Mouse (Mus musculus): Measurements from ENCODE around the gene Pax5. TPM values are rescaled to one million over a fixed set of nuclear protein-coding genes. Genes with fewer than 3 reads are reported as not detected.

Pax5 gene
- polyA plus RNA-seq, 1 experiment from 2014 or later: 1.2 TPM

DNA sequence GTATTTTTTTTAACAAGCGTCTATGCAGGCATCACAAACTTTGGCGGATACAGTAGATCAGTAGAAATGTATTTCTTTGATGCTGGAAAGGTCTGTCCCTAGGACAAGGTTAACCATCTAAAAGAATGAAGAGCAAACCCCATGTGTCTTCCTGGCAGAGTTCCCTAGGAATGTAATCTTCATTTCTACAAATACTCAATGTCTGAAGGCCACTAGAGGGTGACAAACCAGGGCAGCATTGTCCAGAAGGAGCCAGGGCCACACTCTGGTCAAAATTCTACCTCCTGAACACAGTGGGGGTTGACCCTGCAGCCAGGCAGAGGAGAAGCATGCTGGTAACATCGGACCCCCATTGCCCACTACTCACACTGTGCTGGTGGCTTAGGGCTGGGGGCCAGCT lies 185.0 kb downstream of the Pax5 start:
- peaks cover 5% of the 10 kb centered on the region; the same call in 1 of the 2 replicates for H3K27me3 ChIP-seq (replicated peaks)
- no peak overlapping the region for H3K27ac ChIP-seq (replicated peaks)
- H3K4me1 ChIP-seq: no peaks in the 10 kb centered on the region; the same call in 1 of the 2 replicates
- H3K36me3 ChIP-seq: no peaks in the 10 kb centered on the region
- H3K9ac ChIP-seq (replicated peaks): no peak overlapping the region
- H3K4me3 ChIP-seq (replicated peaks): no peak overlapping the region
- WGBS: 80% methylated on average over 3 of the region's 3 CpGs
- no peak overlapping the region for H3K4me2 ChIP-seq
- H3K9me3 ChIP-seq (replicated peaks): no peaks in the 10 kb centered on the region
- no peak for ATAC-seq (ENCODE audit: low FRiP score)

DNA sequence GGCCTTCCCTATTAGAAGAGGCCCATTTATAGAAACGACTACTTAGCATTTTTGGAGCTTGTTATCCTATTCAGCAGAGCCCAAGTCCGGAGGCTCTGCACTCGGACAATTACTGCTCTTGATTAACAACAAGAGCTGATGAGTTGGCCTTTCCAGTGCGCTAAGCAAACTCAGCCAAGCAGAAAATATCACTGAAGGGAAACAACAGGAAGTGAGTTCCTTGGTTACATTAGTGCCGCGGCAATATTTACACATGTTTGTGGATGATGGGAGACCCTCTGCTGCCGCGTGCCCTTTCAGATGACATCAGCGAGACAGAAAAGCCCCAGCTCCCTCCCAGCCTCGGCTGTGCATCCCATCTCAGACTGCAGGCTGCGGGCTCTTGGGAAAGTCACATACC lies 191.4 kb downstream of the Pax5 start:
- no peak overlapping the region for H3K27ac ChIP-seq (replicated peaks)

DNA sequence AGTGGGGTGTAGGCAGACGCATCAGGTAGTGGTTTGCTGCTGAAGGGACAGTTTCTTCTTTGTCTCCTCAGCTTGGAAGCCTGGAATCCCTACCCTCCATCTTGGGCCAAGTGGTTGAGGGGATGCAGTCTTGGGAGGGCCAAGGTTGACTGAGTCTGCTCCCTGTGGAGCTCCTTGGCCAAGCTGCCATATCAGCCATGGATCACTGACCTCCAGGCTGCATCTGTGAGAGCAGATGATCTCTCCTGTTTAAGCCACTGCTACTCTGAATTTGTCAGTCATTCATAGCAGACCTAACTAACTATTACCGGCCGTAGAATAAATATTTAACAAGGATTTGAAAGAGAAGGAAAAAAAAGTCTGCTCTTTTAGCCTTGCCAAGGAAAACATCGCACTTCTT lies 196.3 kb downstream of the Pax5 start:
- 87% methylated on average over 4 of the region's 4 CpGs for WGBS
- H3K27me3 ChIP-seq (replicated peaks): peaks cover 4% of the 10 kb centered on the region; the same call in 1 of the 2 replicates
- H3K36me3 ChIP-seq: no peaks in the 10 kb centered on the region
- H3K27ac ChIP-seq (replicated peaks): no peak overlapping the region
- no peak overlapping the region for H3K9ac ChIP-seq (replicated peaks)
- ATAC-seq (ENCODE audit: low FRiP score): no peak
- no peaks in the 10 kb centered on the region for H3K9me3 ChIP-seq (replicated peaks)
- no peak overlapping the region for H3K4me3 ChIP-seq (replicated peaks)
- H3K4me2 ChIP-seq: no peak overlapping the region
- peaks cover 20% of the 10 kb centered on the region for H3K4me1 ChIP-seq

More for the DNA sequence above, 191.4 kb downstream of the Pax5 start:
- no peak overlapping the region for H3K4me2 ChIP-seq
- ATAC-seq (ENCODE audit: low FRiP score): peak; percentile 76
- H3K4me3 ChIP-seq (replicated peaks): no peak overlapping the region
- no peaks in the 10 kb centered on the region for H3K9me3 ChIP-seq (replicated peaks)
- H3K4me1 ChIP-seq: peaks cover 12% of the 10 kb centered on the region
- H3K9ac ChIP-seq (replicated peaks): no peak overlapping the region
- H3K36me3 ChIP-seq: no peaks in the 10 kb centered on the region
- WGBS: 21% methylated on average over 11 of the region's 11 CpGs
- 0 out of 2 replicates have a peak, but pooled peaks cover 3% of the 10 kb centered on the region for H3K27me3 ChIP-seq (replicated peaks)

DNA sequence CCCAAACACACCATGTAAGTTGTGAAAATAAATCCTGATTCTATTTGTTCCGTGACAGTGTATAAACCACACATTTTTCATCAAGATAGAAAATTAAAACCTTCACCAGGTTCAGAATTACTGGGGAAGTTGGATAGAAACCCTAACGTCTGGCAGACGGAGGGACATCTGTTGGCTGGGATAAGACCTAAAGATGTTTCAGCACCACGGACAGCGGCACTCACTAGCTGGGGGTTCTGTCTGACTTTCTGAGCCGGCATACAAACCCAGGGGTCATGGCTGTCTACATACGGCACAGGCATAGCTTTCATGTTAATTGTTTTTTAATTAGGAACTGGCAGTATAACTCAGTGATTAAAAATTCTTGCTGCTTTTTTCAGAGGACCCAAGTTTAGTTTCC lies 198.6 kb downstream of the Pax5 start:
- Histone ChIP-seq H3K4me2 (no peak overlapping the region), H3K9ac (replicated peaks) (no peak overlapping the region), H3K4me1 (peaks cover 27% of the 10 kb centered on the region), H3K36me3 (no peaks in the 10 kb centered on the region), H3K9me3 (replicated peaks) (no peaks in the 10 kb centered on the region), H3K27me3 (replicated peaks) (peaks cover 5% of the 10 kb centered on the region; the same call in 1 of the 2 replicates), H3K4me3 (replicated peaks) (no peak overlapping the region), H3K27ac (replicated peaks) (no peak overlapping the region)
- WGBS: 10% methylated on average over 7 of the region's 7 CpGs
- ATAC-seq (ENCODE audit: low FRiP score): no peak

DNA sequence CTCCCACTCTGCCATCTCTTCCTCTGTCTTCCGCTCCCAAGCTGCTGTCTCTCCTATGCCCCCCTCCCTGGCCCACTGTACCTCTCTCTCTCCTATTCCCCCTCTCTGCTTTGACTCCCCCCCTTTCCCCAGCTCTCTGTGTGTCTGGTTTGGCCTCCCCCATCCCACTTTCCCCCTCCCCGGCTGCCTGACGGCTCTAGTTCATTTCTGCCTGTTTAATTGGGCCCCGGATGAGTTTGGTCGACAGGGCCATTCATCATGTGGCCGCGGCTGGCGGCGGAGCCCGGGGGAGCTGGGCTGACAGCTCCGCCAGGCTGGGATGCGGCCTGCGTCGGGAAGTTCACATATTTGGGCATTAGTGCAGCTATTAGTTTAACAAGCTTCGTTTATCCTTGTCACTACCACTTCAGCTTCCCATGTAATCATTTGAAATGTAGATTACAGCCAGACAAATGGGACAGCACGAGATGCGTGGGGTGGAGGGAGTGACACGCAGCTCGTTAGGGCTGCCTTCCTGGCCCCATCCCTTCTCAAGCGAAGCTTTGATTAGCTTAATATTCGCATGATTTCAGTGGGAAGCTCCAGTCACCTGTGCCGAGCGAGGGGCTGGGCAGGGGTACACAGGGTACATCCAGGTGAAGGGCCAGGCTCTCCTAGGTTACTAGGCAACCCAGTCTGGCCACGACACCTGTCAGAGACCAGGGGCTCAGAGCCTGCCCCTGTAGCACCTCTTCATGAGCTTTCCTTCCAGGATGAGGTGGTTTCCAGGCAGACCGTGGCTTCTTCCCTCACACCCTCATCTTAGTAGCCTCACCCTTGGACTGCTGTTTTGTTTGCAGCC lies 201.7 kb downstream of the Pax5 start:
- no peak overlapping the region for H3K9ac ChIP-seq (replicated peaks)
- H3K27ac ChIP-seq (replicated peaks): no peak overlapping the region
- peak overlapping the region; percentile 47 for H3K4me2 ChIP-seq
- ATAC-seq (ENCODE audit: low FRiP score): peak; percentile 39; the same call in 1 of the 2 replicates
- H3K9me3 ChIP-seq (replicated peaks): no peaks in the 10 kb centered on the region
- H3K4me1 ChIP-seq: peaks cover 27% of the 10 kb centered on the region
- no peaks in the 10 kb centered on the region for H3K36me3 ChIP-seq
- peaks cover 5% of the 10 kb centered on the region; the same call in 1 of the 2 replicates for H3K27me3 ChIP-seq (replicated peaks)
- H3K4me3 ChIP-seq (replicated peaks): no peak overlapping the region
- 14% methylated on average over 25 of the region's 25 CpGs for WGBS

DNA sequence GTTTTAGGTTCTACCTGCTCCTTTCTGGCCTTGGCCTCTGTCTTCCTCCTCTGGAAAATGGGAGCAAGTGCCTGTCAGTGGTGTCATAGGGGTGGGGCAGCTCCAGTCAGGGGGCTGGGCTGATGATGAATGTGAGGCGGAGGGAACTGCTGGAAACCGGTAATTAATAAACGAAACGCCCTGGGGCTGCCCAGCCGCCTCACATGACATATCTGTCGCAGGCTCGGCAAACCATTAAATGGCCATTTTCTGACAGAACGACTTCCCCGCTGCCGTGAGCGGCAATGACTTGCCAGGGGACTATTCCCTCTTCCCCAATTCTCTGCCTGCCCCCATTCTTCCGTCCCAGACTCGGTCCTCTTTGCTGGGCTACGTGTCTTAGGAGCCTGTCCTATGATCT lies 202.4 kb downstream of the Pax5 start:
- Histone ChIP-seq H3K36me3 (no peaks in the 10 kb centered on the region), H3K27me3 (replicated peaks) (peaks cover 5% of the 10 kb centered on the region; the same call in 1 of the 2 replicates), H3K4me2 (peak overlapping the region; percentile 47), H3K4me1 (peaks cover 30% of the 10 kb centered on the region), H3K9me3 (replicated peaks) (no peaks in the 10 kb centered on the region), H3K9ac (replicated peaks) (no peak overlapping the region), H3K27ac (replicated peaks) (no peak overlapping the region), H3K4me3 (replicated peaks) (no peak overlapping the region)
- WGBS: 14% methylated on average over 14 of the region's 14 CpGs
- ATAC-seq (ENCODE audit: low FRiP score): 0 out of 2 replicates have a peak, but pooled peaks have one; percentile 9

DNA sequence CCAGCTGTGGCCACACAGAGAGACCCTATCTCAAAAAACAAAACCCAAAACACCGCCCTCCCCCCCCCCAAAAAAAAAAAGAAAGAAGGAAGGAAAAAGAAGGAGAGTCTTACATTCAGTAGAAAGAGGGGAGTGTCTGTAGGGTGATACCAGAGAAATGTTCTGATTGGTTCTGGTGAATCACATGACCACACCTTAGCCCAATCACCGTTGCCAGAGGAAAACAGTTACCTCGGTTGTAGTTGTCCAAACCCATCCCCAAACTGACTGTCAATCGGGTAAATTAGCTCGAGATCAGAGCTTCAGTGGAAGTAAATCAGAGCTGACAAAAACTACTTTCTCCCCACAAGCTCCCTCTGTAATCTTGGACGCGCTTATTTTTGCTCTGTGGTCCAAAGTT lies 205.3 kb downstream of the Pax5 start:
- Histone ChIP-seq H3K27ac (replicated peaks) (no peak overlapping the region), H3K4me2 (no peak overlapping the region), H3K27me3 (replicated peaks) (peaks cover 5% of the 10 kb centered on the region; the same call in 1 of the 2 replicates), H3K9me3 (replicated peaks) (no peaks in the 10 kb centered on the region), H3K4me1 (peaks cover 32% of the 10 kb centered on the region), H3K36me3 (no peaks in the 10 kb centered on the region), H3K9ac (replicated peaks) (no peak overlapping the region), H3K4me3 (replicated peaks) (no peak overlapping the region)
- ATAC-seq (ENCODE audit: low FRiP score): no peak
- 75% methylated on average over 7 of the region's 7 CpGs for WGBS

DNA sequence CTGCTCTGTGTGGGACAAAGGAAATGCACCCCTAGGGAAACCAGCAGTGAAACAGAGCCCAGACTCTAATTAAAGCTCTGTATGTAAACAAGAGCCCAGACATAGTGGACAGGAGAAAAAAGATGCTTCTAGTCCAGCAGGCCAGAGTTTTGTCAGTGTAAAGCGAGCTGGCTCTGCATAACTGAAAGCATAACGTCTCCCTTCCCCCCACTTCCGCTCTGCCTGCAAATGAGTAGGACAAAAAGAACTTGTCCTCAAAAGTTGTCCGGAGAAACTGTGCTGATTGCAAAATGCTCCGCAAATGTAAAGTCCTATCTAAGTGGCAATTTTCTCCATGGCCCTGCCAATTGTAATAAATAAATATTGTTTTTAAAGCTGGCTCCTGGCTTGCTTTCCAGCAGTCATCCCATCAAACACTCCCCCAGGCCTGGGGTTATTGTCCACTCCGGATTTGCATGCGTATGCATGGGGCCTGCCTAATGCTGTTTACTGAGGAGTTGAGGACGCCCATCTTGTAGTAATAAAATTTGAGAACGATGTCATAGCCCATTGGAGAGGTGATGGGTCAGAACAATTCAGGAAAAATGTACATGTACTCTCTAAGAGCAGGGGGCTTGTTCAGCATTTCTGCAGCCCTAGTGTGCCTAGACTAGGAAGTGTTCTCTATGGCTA lies 208.0 kb downstream of the Pax5 start:
- no peak for ATAC-seq (ENCODE audit: low FRiP score)
- H3K4me1 ChIP-seq: peaks cover 10% of the 10 kb centered on the region; the same call in 1 of the 2 replicates
- no peaks in the 10 kb centered on the region for H3K9me3 ChIP-seq (replicated peaks)
- WGBS: 23% methylated on average over 9 of the region's 9 CpGs
- H3K4me2 ChIP-seq: no peak overlapping the region
- H3K36me3 ChIP-seq: no peaks in the 10 kb centered on the region
- no peak overlapping the region for H3K4me3 ChIP-seq (replicated peaks)
- no peak overlapping the region for H3K27ac ChIP-seq (replicated peaks)
- no peak overlapping the region for H3K9ac ChIP-seq (replicated peaks)
- no peaks in the 10 kb centered on the region for H3K27me3 ChIP-seq (replicated peaks)

DNA sequence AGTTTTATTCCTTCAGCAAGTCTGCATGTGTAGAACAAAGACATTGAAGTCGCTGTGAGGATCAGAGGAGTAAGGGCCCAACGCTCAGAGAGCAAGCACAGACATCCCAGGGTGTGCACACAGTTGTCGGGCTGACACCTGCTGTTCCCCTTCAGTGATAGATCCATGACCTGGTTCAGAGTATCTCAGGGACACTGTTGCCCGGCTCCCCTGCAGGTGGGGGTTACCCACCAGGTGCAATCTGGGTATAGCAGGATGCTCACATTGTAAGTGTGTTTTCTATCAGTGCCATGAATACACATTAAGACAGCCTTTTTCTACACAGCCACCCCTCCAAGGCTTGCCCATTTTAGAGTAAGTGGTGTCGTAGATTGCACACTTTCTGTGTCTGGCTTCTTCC lies 212.1 kb downstream of the Pax5 start:
- H3K4me2 ChIP-seq: no peak overlapping the region
- H3K4me3 ChIP-seq (replicated peaks): no peak overlapping the region
- WGBS: 84% methylated on average over 5 of the region's 5 CpGs
- H3K4me1 ChIP-seq: peaks cover 9% of the 10 kb centered on the region; the same call in 1 of the 2 replicates
- H3K9me3 ChIP-seq (replicated peaks): no peaks in the 10 kb centered on the region
- ATAC-seq (ENCODE audit: low FRiP score): no peak
- no peak overlapping the region for H3K27ac ChIP-seq (replicated peaks)
- no peaks in the 10 kb centered on the region for H3K36me3 ChIP-seq
- H3K27me3 ChIP-seq (replicated peaks): no peaks in the 10 kb centered on the region
- no peak overlapping the region for H3K9ac ChIP-seq (replicated peaks)

DNA sequence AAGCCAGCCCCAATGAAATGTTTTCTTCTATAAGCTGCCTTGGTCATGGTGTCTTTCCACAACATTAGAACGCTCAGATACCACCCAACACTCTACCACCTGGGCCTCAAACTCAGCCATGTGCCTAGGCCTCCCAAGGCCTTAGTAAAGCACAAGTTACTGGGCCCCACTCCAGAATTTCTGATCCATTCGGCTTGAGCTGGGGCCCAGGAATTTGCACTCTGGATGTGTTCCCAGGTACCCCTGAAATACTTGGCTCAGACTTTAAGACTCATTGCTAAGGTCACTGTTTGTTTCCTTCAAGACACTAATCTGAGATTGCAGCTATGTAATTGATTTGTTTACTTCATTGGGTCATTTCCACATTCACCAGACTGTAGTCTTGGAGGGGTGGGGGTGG lies 214.5 kb downstream of the Pax5 start:
- H3K4me2 ChIP-seq: no peak overlapping the region
- H3K4me3 ChIP-seq (replicated peaks): no peak overlapping the region
- no peaks in the 10 kb centered on the region for H3K36me3 ChIP-seq
- H3K4me1 ChIP-seq: peaks cover 5% of the 10 kb centered on the region
- 87% methylated on average over 2 of the region's 2 CpGs for WGBS
- no peak overlapping the region for H3K27ac ChIP-seq (replicated peaks)
- H3K9ac ChIP-seq (replicated peaks): no peak overlapping the region
- H3K27me3 ChIP-seq (replicated peaks): 0 out of 2 replicates have a peak, but pooled peaks cover 4% of the 10 kb centered on the region
- ATAC-seq (ENCODE audit: low FRiP score): no peak
- H3K9me3 ChIP-seq (replicated peaks): no peaks in the 10 kb centered on the region

DNA sequence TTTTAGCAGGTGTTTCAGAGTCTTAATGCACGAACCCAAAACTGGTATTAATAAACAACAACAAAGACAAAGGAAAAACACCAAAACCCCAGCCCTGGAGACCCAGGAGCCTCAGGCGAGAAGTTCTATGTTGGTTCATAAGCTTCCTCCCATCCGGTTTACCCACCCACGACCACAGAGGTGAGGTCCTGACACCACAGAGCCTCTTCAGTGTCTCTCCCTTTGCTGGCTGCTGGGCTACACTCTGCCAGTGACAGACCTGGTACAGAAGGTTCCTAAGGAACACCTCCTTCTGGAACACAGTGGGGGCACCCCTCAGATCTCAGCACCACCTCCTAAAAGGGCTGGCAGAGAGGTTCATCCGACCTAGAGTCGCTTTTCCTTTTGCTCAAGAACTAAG lies 216.5 kb downstream of the Pax5 start:
- no peak for ATAC-seq (ENCODE audit: low FRiP score)
- peaks cover 16% of the 10 kb centered on the region for H3K4me1 ChIP-seq
- H3K9me3 ChIP-seq (replicated peaks): no peaks in the 10 kb centered on the region
- no peak overlapping the region for H3K27ac ChIP-seq (replicated peaks)
- H3K4me2 ChIP-seq: no peak overlapping the region
- 73% methylated on average over 6 of the region's 6 CpGs for WGBS
- H3K9ac ChIP-seq (replicated peaks): no peak overlapping the region
- no peaks in the 10 kb centered on the region for H3K36me3 ChIP-seq
- H3K27me3 ChIP-seq (replicated peaks): 0 out of 2 replicates have a peak, but pooled peaks cover 4% of the 10 kb centered on the region
- H3K4me3 ChIP-seq (replicated peaks): no peak overlapping the region

Data from neural tube, embryonic 15.5 days (tissue).